Mouse (Mus musculus) testis, adult 2 months (tissue): ENCODE data around the gene Hirip3.
A peak's percentile ranks its signal among the peaks of the same experiment; 100 is the strongest.

Experiments used
- CTCF ChIP-seq: fragments of 200-500 bp; IDR thresholded peaks from 2 replicates; pipeline ENCODE4 v1.5.1; 2012; ENCODE audit warnings: low read depth, mild to moderate bottlenecking, inconsistent platforms, low read length, moderate library complexity; ENCODE audit not compliant: control insufficient read depth, insufficient read depth, insufficient replicate concordance
- POLR2A ChIP-seq: fragments of 200-500 bp; IDR thresholded peaks from 2 replicates; pipeline ENCODE4 v1.6.1; 2012; ENCODE audit warnings: low read depth, mild to moderate bottlenecking, inconsistent platforms, low read length, moderate library complexity; ENCODE audit not compliant: control insufficient read depth

- no peak for TF ChIP-seq CTCF
- peak; percentile 33 for TF ChIP-seq POLR2A
Observed at GRCm38 (mm10) chr7:126884286-126885164, 22.8 kb downstream of the Hirip3 start, which contains the start of gene Taok2.
